Mouse (Mus musculus) small intestine, adult 2 months (tissue): ENCODE results near the gene Inhbe.

ENCODE experiments used
- CTCF ChIP-seq: fragments of 200-500 bp; IDR thresholded peaks from 2 replicates; pipeline ENCODE4 v1.5.1; 2012; ENCODE audit warnings: low read depth, mild to moderate bottlenecking, control low read depth, inconsistent platforms, low read length, moderate library complexity, mixed read lengths; ENCODE audit not compliant: insufficient replicate concordance, insufficient read length; ENCODE audit errors: extremely low read depth
- POLR2A ChIP-seq: fragments of 200-500 bp; IDR thresholded peaks from 2 replicates; pipeline ENCODE4 v1.6.1; 2012; ENCODE audit warnings: low read depth, mild to moderate bottlenecking, control low read depth, inconsistent platforms, low read length, moderate library complexity

DNA sequence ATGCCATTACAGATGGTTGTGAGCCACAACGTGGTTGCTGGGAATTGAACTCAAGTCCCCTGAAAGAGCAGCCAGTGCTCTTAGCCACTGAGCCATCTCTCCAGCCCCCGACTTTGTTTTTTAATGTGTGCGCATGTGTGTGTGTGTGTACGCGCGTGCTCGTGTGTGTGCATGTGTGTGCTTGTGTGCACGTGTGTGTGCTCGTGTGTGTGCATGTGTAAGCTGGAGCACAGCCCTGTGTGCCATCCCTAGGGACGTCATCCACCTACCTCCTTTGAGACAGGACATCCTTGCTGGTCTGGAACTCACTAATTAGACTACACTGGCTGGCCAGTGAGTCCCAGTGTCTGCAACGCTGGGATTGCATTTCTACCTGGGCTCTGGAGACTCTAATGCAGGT lies 1.4 kb downstream of the Inhbe start:
- TF ChIP-seq CTCF (no peak), POLR2A (no peak)
